Mouse (Mus musculus) hindbrain, embryonic 12.5 days (tissue): Measurements from ENCODE around the gene Ahdc1. TPM values are rescaled to one million over a fixed set of nuclear protein-coding genes. Genes with fewer than 3 reads are reported as not detected.

ENCODE experiments used
- ATAC-seq: fragments of 200-750 bp; cut with Nextera tagmentation; 2 replicates; pipeline ENCODE4 v1.8.0; 2017; ENCODE audit warnings: moderate TSS enrichment; ENCODE audit not compliant: low FRiP score
- H3K27ac ChIP-seq: fragments of 300-500 bp; sonication (generic); 2 replicates; pipeline ENCODE4 v1.5.1; 2016; ENCODE audit warnings: mild to moderate bottlenecking
- H3K27me3 ChIP-seq: fragments of 300-500 bp; sonication (generic); 2 replicates; pipeline ENCODE4 v1.6.1; 2016; ENCODE audit warnings: mild to moderate bottlenecking
- H3K36me3 ChIP-seq: fragments of 300-500 bp; sonication (generic); 2 replicates; pipeline ENCODE4 v1.6.1; 2016; ENCODE audit warnings: mild to moderate bottlenecking
- H3K4me1 ChIP-seq: fragments of 300-500 bp; sonication (generic); 2 replicates; pipeline ENCODE4 v1.6.1; 2016
- H3K4me2 ChIP-seq: fragments of 300-500 bp; sonication (generic); replicated peaks from 2 replicates; pipeline ENCODE4 v1.6.1; 2016; ENCODE audit warnings: mild to moderate bottlenecking
- H3K4me3 ChIP-seq: fragments of 300-500 bp; sonication (generic); 2 replicates; pipeline ENCODE4 v1.5.1; 2016; ENCODE audit warnings: mild to moderate bottlenecking
- H3K9ac ChIP-seq: fragments of 300-500 bp; sonication (generic); 2 replicates; pipeline ENCODE4 v1.6.1; 2016; ENCODE audit warnings: mild to moderate bottlenecking, moderate library complexity
- H3K9me3 ChIP-seq: fragments of 300-500 bp; sonication (generic); replicated peaks from 2 replicates; pipeline ENCODE4 v1.6.1; 2016; ENCODE audit warnings: mild to moderate bottlenecking
- WGBS: fragments of 180-500 bp; shearing (Covaris S2); methylation state at CpG from one replicate; pipeline ENCODE4 v1.1.7; 2016; 5-methylcytosine and 5-hydroxymethylcytosine counted together
- polyA plus RNA-seq: library from polyadenylated mRNA; unstranded; fragments of >200 nt; fragmentation: Nextera tagmentation; extraction: Ambion mirVana; gene quantifications from 2 replicates; pipeline ENCODE4 v1.2.1, GENCODE M21; 2016

Ahdc1 gene
- polyA plus RNA-seq, 1 experiment from 2014 or later: 15.3 TPM

- Histone ChIP-seq H3K9me3 (no peaks in the 10 kb centered on the region), H3K27me3 (peaks cover 57% of the 10 kb centered on the region), H3K4me2 (peak overlapping the region; percentile 38), H3K4me1 (peaks cover 27% of the 10 kb centered on the region), H3K4me3 (peak overlapping the region; percentile 16), H3K27ac (no peak overlapping the region), H3K9ac (no peak overlapping the region), H3K36me3 (no peaks in the 10 kb centered on the region)
- no peak for ATAC-seq
- 2% methylated on average over 15 of the region's 15 CpGs for WGBS
Observed at GRCm38 (mm10) chr4:132974904-132975303, 36.2 kb upstream of the Ahdc1 start.

GRCm38 (mm10) chr4:132975791-132976190 lies 35.3 kb upstream of the Ahdc1 start:
- peaks cover 57% of the 10 kb centered on the region for H3K27me3 ChIP-seq
- 47% methylated on average over 3 of the region's 3 CpGs for WGBS
- ATAC-seq: no peak
- H3K36me3 ChIP-seq: no peaks in the 10 kb centered on the region
- no peak overlapping the region for H3K9ac ChIP-seq
- peaks cover 27% of the 10 kb centered on the region for H3K4me1 ChIP-seq
- H3K4me3 ChIP-seq: no peak overlapping the region
- no peak overlapping the region for H3K27ac ChIP-seq
- no peak overlapping the region for H3K4me2 ChIP-seq
- H3K9me3 ChIP-seq: no peaks in the 10 kb centered on the region

- Histone ChIP-seq H3K4me2 (no peak overlapping the region), H3K27ac (no peak overlapping the region), H3K4me1 (peaks cover 27% of the 10 kb centered on the region), H3K9ac (no peak overlapping the region), H3K9me3 (no peaks in the 10 kb centered on the region), H3K36me3 (no peaks in the 10 kb centered on the region), H3K27me3 (peaks cover 57% of the 10 kb centered on the region), H3K4me3 (no peak overlapping the region)
- no peak for ATAC-seq
- 75% methylated on average over 6 of the region's 6 CpGs for WGBS
Observed at GRCm38 (mm10) chr4:132976729-132977128, 34.3 kb upstream of the Ahdc1 start.

- WGBS: 55% methylated on average over 5 of the region's 5 CpGs
- peaks cover 48% of the 10 kb centered on the region for H3K27me3 ChIP-seq
Observed at GRCm38 (mm10) chr4:132977597-132977996, 33.5 kb upstream of the Ahdc1 start.

GRCm38 (mm10) chr4:132979186-132979585 lies 31.9 kb upstream of the Ahdc1 start:
- 79% methylated on average over 2 of the region's 2 CpGs for WGBS
- Histone ChIP-seq H3K4me2 (no peak overlapping the region), H3K27ac (no peak overlapping the region), H3K4me1 (peaks cover 25% of the 10 kb centered on the region), H3K9me3 (no peaks in the 10 kb centered on the region), H3K27me3 (peaks cover 33% of the 10 kb centered on the region), H3K36me3 (no peaks in the 10 kb centered on the region), H3K4me3 (no peak overlapping the region), H3K9ac (no peak overlapping the region)
- no peak for ATAC-seq

More at GRCm38 (mm10) chr4:132977597-132977996, 33.5 kb upstream of the Ahdc1 start:
- ATAC-seq: no peak
- Histone ChIP-seq H3K4me1 (peaks cover 27% of the 10 kb centered on the region), H3K9ac (no peak overlapping the region), H3K27ac (no peak overlapping the region), H3K9me3 (no peaks in the 10 kb centered on the region), H3K4me2 (no peak overlapping the region), H3K36me3 (no peaks in the 10 kb centered on the region), H3K4me3 (no peak overlapping the region)

GRCm38 (mm10) chr4:132981621-132982020 lies 29.4 kb upstream of the Ahdc1 start:
- H3K4me2 ChIP-seq: no peak overlapping the region
- H3K9ac ChIP-seq: no peak overlapping the region
- H3K4me1 ChIP-seq: peaks cover 14% of the 10 kb centered on the region
- H3K4me3 ChIP-seq: no peak overlapping the region
- H3K27ac ChIP-seq: no peak overlapping the region
- no peak for ATAC-seq
- H3K36me3 ChIP-seq: no peaks in the 10 kb centered on the region
- no peaks in the 10 kb centered on the region for H3K9me3 ChIP-seq
- 83% methylated on average over 6 of the region's 6 CpGs for WGBS
- peaks cover 8% of the 10 kb centered on the region; the same call in 1 of the 2 replicates for H3K27me3 ChIP-seq

GRCm38 (mm10) chr4:132982999-132983398 lies 28.1 kb upstream of the Ahdc1 start:
- Histone ChIP-seq H3K4me1 (peaks cover 14% of the 10 kb centered on the region), H3K9ac (no peak overlapping the region), H3K4me3 (no peak overlapping the region), H3K36me3 (no peaks in the 10 kb centered on the region), H3K9me3 (no peaks in the 10 kb centered on the region), H3K27me3 (no peaks in the 10 kb centered on the region), H3K27ac (no peak overlapping the region), H3K4me2 (no peak overlapping the region)
- WGBS: 73% methylated on average over 6 of the region's 6 CpGs
- no peak for ATAC-seq

GRCm38 (mm10) chr4:132983664-132984512 lies 27.2 kb upstream of the Ahdc1 start:
- no peak overlapping the region for H3K4me2 ChIP-seq
- 58% methylated on average over 6 of the region's 7 CpGs for WGBS
- no peaks in the 10 kb centered on the region for H3K27me3 ChIP-seq
- peak overlapping the region; percentile 79 for H3K27ac ChIP-seq
- no peaks in the 10 kb centered on the region for H3K9me3 ChIP-seq
- H3K4me1 ChIP-seq: peaks cover 14% of the 10 kb centered on the region
- H3K36me3 ChIP-seq: no peaks in the 10 kb centered on the region
- ATAC-seq: no peak
- peak overlapping the region; percentile 32; the same call in 1 of the 2 replicates for H3K9ac ChIP-seq
- H3K4me3 ChIP-seq: no peak overlapping the region

- H3K27me3 ChIP-seq: no peaks in the 10 kb centered on the region
- no peaks in the 10 kb centered on the region for H3K9me3 ChIP-seq
- peaks cover 11% of the 10 kb centered on the region for H3K4me1 ChIP-seq
- no peak overlapping the region for H3K4me3 ChIP-seq
- ATAC-seq: no peak
- no peak overlapping the region for H3K27ac ChIP-seq
- H3K36me3 ChIP-seq: no peaks in the 10 kb centered on the region
- no peak overlapping the region for H3K4me2 ChIP-seq
- H3K9ac ChIP-seq: no peak overlapping the region
- 85% methylated on average over 6 of the region's 6 CpGs for WGBS
Observed at GRCm38 (mm10) chr4:132988581-132989355, 22.3 kb upstream of the Ahdc1 start.

- H3K36me3 ChIP-seq: no peaks in the 10 kb centered on the region
- 62% methylated on average over 4 of the region's 4 CpGs for WGBS
- H3K4me3 ChIP-seq: no peak overlapping the region
- H3K27ac ChIP-seq: no peak overlapping the region
- H3K4me1 ChIP-seq: no peaks in the 10 kb centered on the region
- no peaks in the 10 kb centered on the region for H3K9me3 ChIP-seq
- H3K9ac ChIP-seq: no peak overlapping the region
- H3K27me3 ChIP-seq: no peaks in the 10 kb centered on the region
- H3K4me2 ChIP-seq: no peak overlapping the region
- ATAC-seq: no peak
Observed at GRCm38 (mm10) chr4:132993553-132993952, 17.5 kb upstream of the Ahdc1 start.

GRCm38 (mm10) chr4:132997469-132998237 lies 13.4 kb upstream of the Ahdc1 start:
- ATAC-seq: no peak
- Histone ChIP-seq H3K4me3 (no peak overlapping the region), H3K27ac (no peak overlapping the region), H3K9ac (no peak overlapping the region), H3K9me3 (no peaks in the 10 kb centered on the region), H3K27me3 (no peaks in the 10 kb centered on the region), H3K4me2 (no peak overlapping the region), H3K36me3 (no peaks in the 10 kb centered on the region), H3K4me1 (peaks cover 8% of the 10 kb centered on the region)
- WGBS: 45% methylated on average over 14 of the region's 14 CpGs

- no peak overlapping the region for H3K9ac ChIP-seq
- WGBS: 24% methylated on average over 10 of the region's 10 CpGs
- 0 out of 2 replicates have a peak, but pooled peaks have one; percentile 11 for ATAC-seq
Observed at GRCm38 (mm10) chr4:133002896-133003295, 8.2 kb upstream of the Ahdc1 start.

More at GRCm38 (mm10) chr4:133002896-133003295, 8.2 kb upstream of the Ahdc1 start:
- Histone ChIP-seq H3K27me3 (no peaks in the 10 kb centered on the region), H3K4me1 (peaks cover 28% of the 10 kb centered on the region), H3K4me2 (no peak overlapping the region), H3K36me3 (no peaks in the 10 kb centered on the region), H3K27ac (peak overlapping the region; percentile 41; the same call in 1 of the 2 replicates), H3K9me3 (no peaks in the 10 kb centered on the region), H3K4me3 (no peak overlapping the region)
